Mouse (Mus musculus) kidney, embryonic 15.5 days (tissue): ENCODE results near the gene CN725425. TPM values are rescaled to one million over a fixed set of nuclear protein-coding genes. Genes with fewer than 3 reads are reported as not detected.
A peak's percentile ranks its signal among the peaks of the same experiment; 100 is the strongest.

Experiments used
- ATAC-seq: fragments of 200-750 bp; cut with Nextera tagmentation; replicated peaks from 2 replicates; pipeline ENCODE4 v1.8.0; 2017; ENCODE audit warnings: moderate TSS enrichment; ENCODE audit not compliant: low FRiP score
- H3K27ac ChIP-seq: fragments of 300-500 bp; sonication (generic); 2 replicates; pipeline ENCODE4 v1.5.1; 2015; ENCODE audit warnings: mild to moderate bottlenecking, inconsistent platforms
- H3K27me3 ChIP-seq: fragments of 300-500 bp; sonication (generic); 2 replicates; pipeline ENCODE4 v1.6.1; 2015; ENCODE audit warnings: inconsistent platforms
- H3K36me3 ChIP-seq: fragments of 300-500 bp; sonication (generic); 2 replicates; pipeline ENCODE4 v1.6.1; 2015; ENCODE audit warnings: inconsistent platforms
- H3K4me1 ChIP-seq: fragments of 300-500 bp; sonication (generic); 2 replicates; pipeline ENCODE4 v1.6.1; 2015; ENCODE audit warnings: inconsistent platforms
- H3K4me2 ChIP-seq: fragments of 300-500 bp; sonication (generic); 2 replicates; pipeline ENCODE4 v1.6.1; 2015; ENCODE audit warnings: moderate library complexity, mild to moderate bottlenecking, inconsistent platforms
- H3K4me3 ChIP-seq: fragments of 300-500 bp; sonication (generic); replicated peaks from 2 replicates; pipeline ENCODE4 v1.5.1; 2015; ENCODE audit warnings: mild to moderate bottlenecking, inconsistent platforms
- H3K9ac ChIP-seq: fragments of 300-500 bp; sonication (generic); 2 replicates; pipeline ENCODE4 v1.6.1; 2015; ENCODE audit warnings: mild to moderate bottlenecking, inconsistent platforms
- H3K9me3 ChIP-seq: fragments of 300-500 bp; sonication (generic); replicated peaks from 2 replicates; pipeline ENCODE4 v1.6.1; 2016; ENCODE audit warnings: inconsistent platforms
- WGBS: fragments of 180-500 bp; shearing (Covaris S2); methylation state at CpG from one replicate; pipeline ENCODE4 v1.1.7; 2015; ENCODE audit warnings: mixed read lengths; 5-methylcytosine and 5-hydroxymethylcytosine counted together
- polyA plus RNA-seq: library from polyadenylated mRNA; unstranded; fragments of >200 nt; fragmentation: Nextera tagmentation; extraction: Ambion mirVana; gene quantifications from 2 replicates; pipeline ENCODE4 v1.2.1, GENCODE M21; 2015

Gene CN725425
- polyA plus RNA-seq, 1 experiment from 2014 or later, result 0.10 TPM

GRCm38 (mm10) chr15:91179911-91180622 lies 19.2 kb upstream of the CN725425 start:
- H3K36me3 ChIP-seq, result no peaks in the 10 kb centered on the region
- 80% methylated on average over 15 of the region's 15 CpGs for WGBS
- no peak for ATAC-seq
- H3K27ac ChIP-seq, result no peak overlapping the region
- H3K9me3 ChIP-seq, result no peaks in the 10 kb centered on the region
- H3K27me3 ChIP-seq, result no peaks in the 10 kb centered on the region
- H3K9ac ChIP-seq, result no peak overlapping the region
- no peaks in the 10 kb centered on the region for H3K4me1 ChIP-seq
- H3K4me2 ChIP-seq, result no peak overlapping the region
- H3K4me3 ChIP-seq, result no peak overlapping the region

- Histone ChIP-seq H3K9ac (no peak overlapping the region), H3K27ac (no peak overlapping the region), H3K4me1 (peaks cover 9% of the 10 kb centered on the region), H3K9me3 (no peaks in the 10 kb centered on the region), H3K4me3 (no peak overlapping the region), H3K36me3 (no peaks in the 10 kb centered on the region), H3K27me3 (0 out of 2 replicates have a peak, but pooled peaks cover 5% of the 10 kb centered on the region), H3K4me2 (no peak overlapping the region)
- no peak for ATAC-seq
- 84% methylated on average over 6 of the region's 6 CpGs for WGBS
Observed at GRCm38 (mm10) chr15:91186358-91186757, 12.9 kb upstream of the CN725425 start.

GRCm38 (mm10) chr15:91190026-91190425 lies 9.3 kb upstream of the CN725425 start:
- no peak for ATAC-seq
- Histone ChIP-seq H3K9ac (no peak overlapping the region), H3K27ac (no peak overlapping the region), H3K4me2 (peak overlapping the region; percentile 80), H3K36me3 (no peaks in the 10 kb centered on the region), H3K4me3 (peak overlapping the region; percentile 48), H3K4me1 (peaks cover 14% of the 10 kb centered on the region), H3K9me3 (no peaks in the 10 kb centered on the region), H3K27me3 (0 out of 2 replicates have a peak, but pooled peaks cover 5% of the 10 kb centered on the region)
- 29% methylated on average over 4 of the region's 4 CpGs for WGBS

- ATAC-seq, result no peak
- Histone ChIP-seq H3K4me2 (peak overlapping the region; percentile 80), H3K27ac (peak overlapping the region; percentile 88)
Observed at GRCm38 (mm10) chr15:91190519-91191207, 8.6 kb upstream of the CN725425 start.

GRCm38 (mm10) chr15:91191412-91192222 lies 7.7 kb upstream of the CN725425 start, which contains the start of gene Abcd2:
Gene Abcd2 (minus strand): TSS chr15:91191799.
- Histone ChIP-seq H3K4me1 (peaks cover 14% of the 10 kb centered on the region), H3K27me3 (0 out of 2 replicates have a peak, but pooled peaks cover 5% of the 10 kb centered on the region), H3K4me3 (peak within 1 kb of the TSS; percentile 48), H3K9me3 (no peaks in the 10 kb centered on the region), H3K36me3 (no peaks in the 10 kb centered on the region), H3K4me2 (peak within 1 kb of the TSS; percentile 80), H3K9ac (peak within 1 kb of the TSS; percentile 29), H3K27ac (peak within 1 kb of the TSS; percentile 88)
- under 1% methylated on average over 22 of the region's 22 CpGs for WGBS
- peak; percentile 98 for ATAC-seq

More at GRCm38 (mm10) chr15:91190519-91191207, 8.6 kb upstream of the CN725425 start:
- Histone ChIP-seq H3K27me3 (0 out of 2 replicates have a peak, but pooled peaks cover 5% of the 10 kb centered on the region), H3K4me3 (peak overlapping the region; percentile 48), H3K36me3 (no peaks in the 10 kb centered on the region), H3K9ac (peak overlapping the region; percentile 29; the same call in 1 of the 2 replicates), H3K9me3 (no peaks in the 10 kb centered on the region), H3K4me1 (peaks cover 14% of the 10 kb centered on the region)
- WGBS, result 31% methylated on average over 17 of the region's 17 CpGs

- WGBS, result 13% methylated on average over 7 of the region's 7 CpGs
- no peaks in the 10 kb centered on the region for H3K36me3 ChIP-seq
- ATAC-seq, result peak; percentile 57
Observed at GRCm38 (mm10) chr15:91192223-91192598, 7.1 kb upstream of the CN725425 start.

GRCm38 (mm10) chr15:91200833-91201232 lies 1.5 kb downstream of the CN725425 start:
- Histone ChIP-seq H3K4me1 (no peaks in the 10 kb centered on the region), H3K9me3 (no peaks in the 10 kb centered on the region), H3K36me3 (no peaks in the 10 kb centered on the region), H3K27me3 (no peaks in the 10 kb centered on the region), H3K4me3 (no peak overlapping the region), H3K9ac (no peak overlapping the region), H3K27ac (no peak overlapping the region), H3K4me2 (no peak overlapping the region)
- no peak for ATAC-seq
- 83% methylated on average over 1 of the region's 1 CpGs for WGBS

More at GRCm38 (mm10) chr15:91192223-91192598, 7.1 kb upstream of the CN725425 start:
- Histone ChIP-seq H3K27ac (peak overlapping the region; percentile 88), H3K27me3 (0 out of 2 replicates have a peak, but pooled peaks cover 5% of the 10 kb centered on the region), H3K4me1 (peaks cover 14% of the 10 kb centered on the region), H3K9ac (0 out of 2 replicates have a peak overlapping the region, but pooled peaks have one; percentile 23), H3K4me3 (peak overlapping the region; percentile 48), H3K4me2 (peak overlapping the region; percentile 80), H3K9me3 (no peaks in the 10 kb centered on the region)

- no peaks in the 10 kb centered on the region for H3K4me1 ChIP-seq
- no peaks in the 10 kb centered on the region for H3K27me3 ChIP-seq
- no peaks in the 10 kb centered on the region for H3K36me3 ChIP-seq
- no peak overlapping the region for H3K9ac ChIP-seq
- WGBS, result 94% methylated on average over 1 of the region's 1 CpGs
- no peak overlapping the region for H3K27ac ChIP-seq
- no peak for ATAC-seq
- no peak overlapping the region for H3K4me2 ChIP-seq
- H3K9me3 ChIP-seq, result no peaks in the 10 kb centered on the region
- no peak overlapping the region for H3K4me3 ChIP-seq
Observed at GRCm38 (mm10) chr15:91202486-91202885, 3.2 kb downstream of the CN725425 start.

GRCm38 (mm10) chr15:91203521-91203920 lies 4.2 kb downstream of the CN725425 start:
- Histone ChIP-seq H3K36me3 (no peaks in the 10 kb centered on the region), H3K4me1 (no peaks in the 10 kb centered on the region), H3K4me3 (no peak overlapping the region), H3K4me2 (no peak overlapping the region), H3K9me3 (no peaks in the 10 kb centered on the region), H3K27ac (no peak overlapping the region), H3K27me3 (no peaks in the 10 kb centered on the region), H3K9ac (no peak overlapping the region)
- 88% methylated on average over 3 of the region's 3 CpGs for WGBS
- no peak for ATAC-seq

- ATAC-seq, result no peak
- H3K4me1 ChIP-seq, result no peaks in the 10 kb centered on the region
- 88% methylated on average over 5 of the region's 5 CpGs for WGBS
- no peak overlapping the region for H3K9ac ChIP-seq
- H3K27ac ChIP-seq, result no peak overlapping the region
- H3K4me3 ChIP-seq, result no peak overlapping the region
- H3K36me3 ChIP-seq, result no peaks in the 10 kb centered on the region
- H3K27me3 ChIP-seq, result no peaks in the 10 kb centered on the region
- H3K4me2 ChIP-seq, result no peak overlapping the region
- H3K9me3 ChIP-seq, result no peaks in the 10 kb centered on the region
Observed at GRCm38 (mm10) chr15:91206518-91206917, 7.2 kb downstream of the CN725425 start.

- H3K9ac ChIP-seq, result no peak overlapping the region
- WGBS, result 80% methylated on average over 5 of the region's 5 CpGs
- H3K4me2 ChIP-seq, result no peak overlapping the region
- no peaks in the 10 kb centered on the region for H3K36me3 ChIP-seq
- H3K27ac ChIP-seq, result no peak overlapping the region
- no peaks in the 10 kb centered on the region for H3K4me1 ChIP-seq
- no peak for ATAC-seq
- H3K4me3 ChIP-seq, result no peak overlapping the region
- no peaks in the 10 kb centered on the region for H3K27me3 ChIP-seq
- no peaks in the 10 kb centered on the region for H3K9me3 ChIP-seq
Observed at GRCm38 (mm10) chr15:91237294-91237693, 38.0 kb downstream of the CN725425 start.
